Mouse (Mus musculus) liver, adult (tissue): Measurements from ENCODE around the gene Wdr77.

Experiments used
- GATA4 ChIP-seq: IDR thresholded peaks from 2 replicates; pipeline ENCODE4 v1.6.1; 2014; ENCODE audit warnings: mild to moderate bottlenecking, low read length; ENCODE audit not compliant: insufficient replicate concordance

Wdr77 gene

DNA sequence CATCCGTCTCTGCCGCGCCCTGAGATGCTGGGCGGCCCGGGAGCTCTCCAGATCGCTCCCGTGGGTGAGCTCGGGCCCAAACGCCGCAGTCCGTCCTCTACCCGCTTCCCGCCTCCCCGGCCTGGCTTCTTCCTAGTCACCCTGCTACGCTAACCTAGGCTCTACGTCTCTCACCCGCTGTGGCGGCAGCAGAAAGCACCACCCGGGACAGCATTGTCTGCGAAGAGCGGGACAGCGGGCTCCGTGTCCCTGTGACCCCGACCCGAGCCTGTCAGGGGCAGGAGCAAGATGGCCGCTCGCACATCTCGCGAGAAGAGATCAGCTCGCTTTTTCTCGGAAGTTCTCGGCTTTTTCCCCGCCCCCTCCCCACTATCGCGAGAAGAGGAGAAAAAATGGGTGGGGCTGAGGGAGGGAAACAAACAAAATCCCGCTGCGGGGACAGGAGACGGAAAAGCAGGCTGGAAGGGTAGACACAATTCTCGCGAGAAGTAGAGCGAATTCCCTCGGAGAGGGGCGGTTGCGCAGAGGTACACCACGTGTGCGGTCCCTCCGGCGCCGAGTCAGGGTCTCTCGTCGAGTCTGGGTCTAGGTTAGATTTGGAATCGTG is at the start of gene Wdr77:
TSS of gene Wdr77 (plus strand) at position 396 of the 607 bp plus-strand sequence.
- no peak for TF ChIP-seq GATA4

DNA sequence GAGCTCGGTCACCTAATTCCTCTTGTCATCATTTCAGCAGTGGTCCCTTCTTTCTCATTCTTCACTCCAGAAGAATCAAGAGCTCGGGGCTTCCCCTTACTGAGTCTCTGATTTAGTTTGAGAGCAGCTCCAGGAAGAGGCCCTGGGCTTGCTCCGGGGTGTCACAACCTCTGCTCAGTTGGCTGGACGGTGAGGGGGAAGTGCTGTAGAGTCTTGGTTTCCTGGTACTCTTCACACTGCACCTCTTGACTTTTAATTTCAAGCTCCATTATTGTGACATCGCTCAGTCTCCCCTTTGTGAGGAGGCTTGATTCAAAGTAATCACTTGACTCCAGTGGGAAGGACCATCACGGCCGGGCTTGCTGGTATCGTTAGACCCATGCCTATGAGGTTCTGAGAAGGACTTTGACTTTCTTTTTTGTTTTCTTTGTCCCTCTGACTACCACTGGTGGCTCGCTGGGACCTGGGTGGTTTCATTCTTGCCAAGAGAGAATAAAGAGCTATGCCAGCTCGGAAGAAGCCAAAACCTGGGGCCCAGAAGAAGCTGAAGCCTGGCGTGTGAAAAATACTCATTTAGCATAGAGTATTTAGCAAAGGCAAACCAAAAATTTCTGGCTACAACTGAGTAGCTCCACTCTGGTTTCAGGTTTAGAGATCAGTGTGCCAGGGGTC is 48.5 kb upstream of the Wdr77 start:
- TF ChIP-seq GATA4 = no peak

DNA sequence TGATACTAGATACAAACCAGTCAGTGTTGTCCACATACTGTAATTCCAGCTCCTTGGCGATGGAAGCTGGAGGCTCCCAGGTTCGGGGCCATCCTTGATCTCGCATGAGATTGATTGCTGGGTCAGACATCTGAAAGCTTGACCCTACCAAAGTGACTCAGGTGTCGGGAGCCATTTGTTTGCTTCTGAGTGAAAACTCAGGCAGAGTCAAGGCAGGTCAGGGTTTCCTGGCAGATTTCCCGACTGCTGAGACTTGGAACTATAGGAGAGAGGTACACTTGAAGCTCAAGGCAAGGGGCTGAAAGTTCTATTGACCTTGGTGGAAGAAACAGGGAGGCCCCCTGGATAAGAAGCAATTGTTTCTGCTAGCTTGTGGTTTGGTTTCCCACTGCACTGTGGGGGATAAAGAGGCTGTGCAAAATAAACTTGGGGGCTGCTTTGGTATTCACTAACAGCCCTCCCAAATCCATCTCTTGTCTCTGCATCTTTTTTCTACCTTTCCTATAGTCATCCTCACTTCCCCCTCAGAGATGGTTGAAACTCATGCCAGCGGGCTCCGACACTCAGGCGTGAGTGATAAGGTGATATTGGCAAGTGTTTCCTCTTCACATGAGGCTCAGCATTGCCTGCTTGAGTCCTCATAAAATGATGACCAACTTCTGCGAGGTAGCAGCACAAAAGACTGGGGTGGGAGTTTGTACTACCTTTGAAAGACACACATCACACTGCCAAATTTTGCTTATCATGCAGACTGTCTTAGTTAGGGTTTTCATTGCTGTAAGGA is 46.9 kb upstream of the Wdr77 start:
- TF ChIP-seq GATA4 = no peak

GRCm38 (mm10) chr3:105913839-105914681 is 45.1 kb upstream of the Wdr77 start:
- TF ChIP-seq GATA4 = no peak

- no peak for TF ChIP-seq GATA4
Measured at GRCm38 (mm10) chr3:105915281-105915680, 43.9 kb upstream of the Wdr77 start.

- no peak for TF ChIP-seq GATA4
Measured at GRCm38 (mm10) chr3:105917656-105918354, 41.4 kb upstream of the Wdr77 start.

DNA sequence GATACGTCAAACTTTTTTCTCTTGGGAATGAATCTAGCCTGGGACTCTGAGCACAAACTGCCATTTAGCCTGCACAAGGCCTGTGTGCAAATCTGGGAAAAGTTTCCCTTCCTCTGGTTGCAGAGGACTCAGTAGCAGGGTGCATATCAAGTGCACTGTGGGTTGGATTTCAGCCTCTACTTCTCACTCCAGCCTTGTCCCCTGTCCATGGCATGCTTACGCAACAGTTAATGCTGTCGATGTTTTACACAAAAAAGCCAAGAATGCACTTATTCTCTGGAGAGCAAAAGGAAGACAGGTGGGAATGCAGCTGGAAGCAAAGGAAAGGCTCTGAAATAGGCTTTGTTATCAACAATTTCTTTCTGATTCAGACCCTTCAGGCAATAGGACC is 40.8 kb upstream of the Wdr77 start:
- no peak for TF ChIP-seq GATA4

DNA sequence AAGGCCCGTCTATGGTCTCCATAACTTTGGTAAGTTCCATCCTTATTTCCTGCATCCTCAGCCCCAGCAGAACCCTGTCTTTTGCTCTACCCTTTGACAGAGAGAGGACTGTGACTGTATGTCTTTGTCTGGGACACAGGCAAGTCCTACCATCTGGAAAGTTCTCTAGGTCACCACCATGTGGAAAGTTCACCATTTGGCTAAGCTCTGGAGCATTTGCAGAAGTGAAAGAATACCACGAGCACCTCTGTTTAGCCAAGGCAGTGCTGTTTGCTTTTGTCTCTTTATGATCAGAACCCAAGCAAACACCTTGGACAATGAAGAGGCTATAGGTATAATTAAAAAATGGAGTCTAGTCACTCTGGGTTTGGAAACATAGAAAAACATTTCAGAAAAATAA is 37.2 kb upstream of the Wdr77 start:
- TF ChIP-seq GATA4 = no peak

DNA sequence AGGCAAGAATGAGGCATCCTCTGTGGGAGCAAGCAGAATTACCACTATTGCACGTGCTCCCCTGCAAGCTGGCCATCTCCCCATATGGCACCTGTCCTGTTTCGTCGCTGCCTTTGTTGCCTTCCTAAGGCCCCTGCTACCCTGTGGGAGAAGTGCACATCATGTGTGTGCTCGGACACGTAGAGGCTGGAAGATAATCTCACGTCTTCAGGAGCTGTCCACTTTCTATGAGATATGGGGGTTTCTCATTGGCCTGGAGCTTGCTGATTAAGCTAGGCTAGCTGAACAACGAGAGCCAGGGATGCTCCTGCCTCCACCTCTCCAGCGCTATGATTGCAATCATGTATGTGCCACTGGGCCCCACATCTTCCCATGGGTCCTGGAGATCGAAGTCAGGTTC is 34.6 kb upstream of the Wdr77 start:
- no peak for TF ChIP-seq GATA4

DNA sequence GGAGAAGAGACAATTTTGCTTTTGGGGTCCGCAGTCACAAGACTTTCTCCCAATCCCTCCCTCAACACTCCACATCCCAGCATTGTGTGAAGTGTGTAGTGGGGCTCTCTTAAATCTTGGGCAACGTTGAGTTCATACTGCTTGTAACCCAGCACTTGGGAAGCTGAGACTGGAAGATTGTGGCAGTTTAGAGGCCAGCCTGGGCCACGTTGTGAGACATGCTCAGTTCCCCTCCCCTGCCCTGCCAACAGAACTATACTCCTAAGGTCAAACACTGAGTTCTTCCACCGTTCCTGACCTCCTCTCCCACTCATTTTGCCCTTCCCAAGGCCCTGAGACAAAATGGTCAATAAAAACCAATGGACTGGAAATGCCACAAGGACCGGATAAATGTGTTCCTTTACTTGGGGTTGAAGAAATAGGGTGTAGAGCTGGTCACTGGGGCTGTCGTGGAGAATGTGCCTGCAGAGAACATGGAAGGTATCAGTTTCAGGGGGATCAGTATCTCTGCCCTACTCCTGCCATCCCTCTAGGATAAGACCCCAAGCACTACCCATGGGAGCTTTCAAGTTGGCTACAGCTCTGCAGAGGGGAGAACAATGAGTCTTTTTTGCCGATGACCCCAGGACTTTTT is 31.5 kb upstream of the Wdr77 start:
- TF ChIP-seq GATA4 = no peak

DNA sequence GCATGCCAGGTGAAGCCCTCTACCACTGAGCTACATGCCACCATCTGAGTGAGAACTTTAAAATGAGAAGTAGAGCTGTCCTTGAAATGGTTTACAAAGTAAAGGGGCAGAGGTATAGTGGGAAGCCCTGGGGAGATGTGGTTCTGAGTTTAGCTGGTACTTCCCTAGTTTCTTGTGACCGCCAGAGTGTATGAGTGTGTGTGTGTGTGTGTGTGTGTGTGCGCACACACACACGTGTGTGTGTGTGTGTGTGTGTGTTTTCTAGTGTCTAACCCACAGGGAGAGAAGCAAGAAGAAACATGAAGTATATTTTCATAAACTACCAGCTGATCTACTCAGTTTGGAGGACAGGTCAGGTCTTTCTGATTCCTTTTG is 31.0 kb upstream of the Wdr77 start:
- TF ChIP-seq GATA4 = no peak

GRCm38 (mm10) chr3:105928781-105929180 is 30.4 kb upstream of the Wdr77 start:
- no peak for TF ChIP-seq GATA4

DNA sequence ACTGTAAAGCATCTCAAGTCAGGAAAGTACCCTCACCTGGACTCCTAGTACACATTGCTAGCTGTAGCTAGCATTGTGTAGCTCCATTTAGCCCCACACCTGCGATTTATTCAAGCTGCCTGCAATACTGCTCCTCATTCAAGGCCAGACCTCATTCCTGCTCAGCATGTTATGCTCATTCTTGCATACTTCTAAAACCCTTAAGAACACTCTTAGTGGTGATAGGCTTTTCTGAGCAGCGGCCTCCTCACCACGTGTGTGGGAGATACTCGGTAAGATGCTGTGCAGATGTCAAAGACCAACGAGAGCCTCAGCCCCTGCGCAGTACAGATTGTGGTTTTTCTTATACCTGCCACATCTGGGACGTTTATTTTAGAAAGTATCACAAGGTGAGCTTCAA is 29.3 kb upstream of the Wdr77 start:
- TF ChIP-seq GATA4 = no peak

- TF ChIP-seq GATA4 = no peak
Measured at GRCm38 (mm10) chr3:105931095-105931494, 28.1 kb upstream of the Wdr77 start.
